Mouse (Mus musculus) embryonic fibroblast, embryonic 13.5 days (primary cell): ENCODE results near the gene Gm42674.

Source experiments
- CTCF ChIP-seq: IDR thresholded peaks from 2 replicates; pipeline ENCODE4 v1.5.1; 2011; ENCODE audit warnings: mild to moderate bottlenecking, control low read depth, low read length, moderate library complexity, borderline replicate concordance; ENCODE audit not compliant: insufficient read depth
- POLR2A ChIP-seq: IDR thresholded peaks from 2 replicates; pipeline ENCODE4 v1.6.1; 2011; ENCODE audit warnings: low read depth, mild to moderate bottlenecking, control low read depth, low read length, moderate library complexity

GRCm38 (mm10) chr3:90627807-90628206 is 26.1 kb downstream of the Gm42674 start:
- TF ChIP-seq CTCF (peak; percentile 83), POLR2A (no peak)
